Mouse (Mus musculus) heart, postnatal 14 days (tissue): ENCODE results near the gene Olfr378. TPM values are rescaled to one million over a fixed set of nuclear protein-coding genes. Genes with fewer than 3 reads are reported as not detected.

Experiments used
- DNase-seq, 2 experiments: peaks; one replicate each; pipeline ENCODE4 v3.0.0; 2021 to 2022
- intact Hi-C: fragments of 180-260 bp; cut with DNase I; formaldehyde crosslinking; loops from one replicate; pipeline ENCODE4 v1.15.1; 2025
- long read RNA-seq, 2 experiments: library from polyadenylated mRNA; stranded (forward); transcript quantifications; one replicate each; pipeline ENCODE4 v2.0.0; 2021
- total RNA-seq, 2 experiments: library from RNA; stranded (reverse); gene quantifications; 2 replicates each; pipeline ENCODE4 v1.2.3; 2021

Gene Olfr378
- total RNA-seq, result not detected
- long read RNA-seq, experiment 1, result 0 reads
- long read RNA-seq, experiment 2, result 0 reads

GRCm38 (mm10) chr11:73428377-73428776 lies at the start of gene Olfr378:
Gene Olfr378 (minus strand): TSS chr11:73428477.
- no peak for DNase-seq

GRCm38 (mm10) chr11:73457408-73457807 lies 29.1 kb upstream of the Olfr378 start, which contains the start of gene Olfr380:
Gene Olfr380 (minus strand): TSS chr11:73457508.
- intact Hi-C loops, result no loop called here
- no peak for DNase-seq

More at GRCm38 (mm10) chr11:73428377-73428776, at the start of gene Olfr378:
- intact Hi-C loops, result no loop called here

DNA sequence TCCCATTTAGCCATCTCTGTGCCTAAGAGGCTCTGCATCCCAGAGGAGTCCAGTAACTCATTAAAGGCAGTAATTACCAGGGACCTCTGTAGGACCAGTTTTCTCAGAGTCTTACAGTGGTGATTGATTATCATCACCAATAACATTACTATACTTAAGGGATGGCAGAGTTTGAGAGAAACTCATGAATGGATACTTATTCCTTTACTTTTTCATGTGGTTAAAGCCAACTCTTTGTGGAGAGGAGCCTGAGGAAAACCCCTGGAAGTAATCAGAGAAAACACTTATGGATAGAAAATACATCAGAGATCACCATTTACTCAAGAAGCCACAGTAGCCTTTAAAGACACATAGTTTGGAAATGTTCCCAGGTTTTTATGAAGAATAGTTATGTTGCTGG lies 28.8 kb downstream of the Olfr378 start, which contains the start of gene Olfr1:
Olfr1 (minus strand) TSS at position 101 of the 400 bp plus-strand sequence.
- intact Hi-C loops, result no loop called here
- DNase-seq, result no peak

DNA sequence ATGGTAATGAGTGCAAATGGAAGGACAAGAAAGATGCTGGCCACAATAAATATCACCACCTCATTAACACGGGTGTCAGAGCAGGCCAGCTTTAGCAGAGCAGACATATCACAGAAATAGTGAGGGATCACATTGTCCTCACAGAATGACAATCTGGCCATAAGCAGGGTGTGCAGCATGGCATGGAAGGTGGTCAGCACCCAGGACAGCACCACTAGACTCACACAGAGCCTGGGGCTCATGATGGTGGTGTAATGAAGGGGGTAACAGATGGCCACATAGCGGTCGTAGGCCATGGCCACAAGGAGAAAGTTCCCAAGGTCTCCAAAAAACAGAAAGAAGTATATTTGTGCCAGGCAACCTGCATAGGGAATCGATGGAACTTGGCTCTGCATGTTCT lies 32.9 kb downstream of the Olfr378 start:
- no peak for DNase-seq
- intact Hi-C loops, result no loop called here

Other genes starting within 250 kb of the Olfr378 start
- 10 to 100 TPM; 11.3 to 11.7 TPM for gene Ctns, start 229.4 kb downstream of the Olfr378 start, total RNA-seq
- gene Shpk, start 229.0 kb downstream of the Olfr378 start, total RNA-seq, result 1 to 10 TPM; 1.2 to 1.5 TPM
- gene Trpv1, start 194.2 kb downstream of the Olfr378 start, total RNA-seq, result under 1 TPM in 1 of 2 experiments, not detected in 1; 0.12 TPM
- gene Trpv3, start 161.1 kb downstream of the Olfr378 start, total RNA-seq, result under 1 TPM; 0.10 TPM
- 1 to 10 TPM in 1 of 2 experiments, under 1 TPM in 1; 0.76 to 1.2 TPM for gene Aspa, start 98.9 kb downstream of the Olfr378 start, total RNA-seq
- not detected for gene Gm49340, start 98.7 kb downstream of the Olfr378 start, total RNA-seq
- gene Spata22, start 98.7 kb downstream of the Olfr378 start, total RNA-seq, result not detected
- not detected for gene Olfr20, start 77.7 kb downstream of the Olfr378 start, total RNA-seq
- not detected for gene Olfr376, start 57.2 kb downstream of the Olfr378 start, total RNA-seq
- gene Olfr1, start 28.9 kb downstream of the Olfr378 start, total RNA-seq, result not detected
- not detected for gene Olfr380, start 29.0 kb upstream of the Olfr378 start, total RNA-seq
- not detected for gene Olfr381, start 63.1 kb upstream of the Olfr378 start, total RNA-seq
- gene Olfr382, start 88.7 kb upstream of the Olfr378 start, total RNA-seq, result not detected
- gene Olfr385, start 164.5 kb upstream of the Olfr378 start, total RNA-seq, result not detected
- not detected for gene Olfr384, start 170.1 kb upstream of the Olfr378 start, total RNA-seq